Mouse (Mus musculus) frontal cortex, postnatal 14 days (tissue): ENCODE measurements at regions not wholly inside any gene's neighbourhood (a gene's known extent, or its start where the extent isn't known, plus 50 kb on each side); places are given as distances from the start of the nearest gene placed in this dataset.

Experiments used
- DNase-seq, 2 experiments: peaks; one replicate each; pipeline ENCODE4 v3.0.0; 2022; ENCODE audit warnings: low spot score in 2 of 2

GRCm38 (mm10) chr4:131014301-131015081, 70.3 kb downstream of the Matn1 start:
- DNase-seq, result no peak

- no peak for DNase-seq
Measured at GRCm38 (mm10) chr4:131015156-131015555, 71.0 kb downstream of the Matn1 start.

GRCm38 (mm10) chr4:131023601-131024000, 79.4 kb downstream of the Matn1 start:
- no peak for DNase-seq

GRCm38 (mm10) chr4:131036292-131036691, 92.1 kb downstream of the Matn1 start:
- no peak for DNase-seq

GRCm38 (mm10) chr4:131037179-131037578, 93.0 kb downstream of the Matn1 start:
- no peak for DNase-seq

- DNase-seq, result no peak
Measured at GRCm38 (mm10) chr4:131039686-131040085, 95.5 kb downstream of the Matn1 start.

GRCm38 (mm10) chr4:131041210-131041609, 97.0 kb downstream of the Matn1 start:
- no peak for DNase-seq

- DNase-seq, result no peak
Measured at GRCm38 (mm10) chr4:131046101-131046500, 101.9 kb downstream of the Matn1 start.

- DNase-seq, result peak; percentile 21 to 43
Measured at GRCm38 (mm10) chr4:131046969-131047650, 102.9 kb downstream of the Matn1 start.

GRCm38 (mm10) chr4:131056293-131056692, 112.1 kb downstream of the Matn1 start:
- no peak for DNase-seq

- no peak for DNase-seq
Measured at GRCm38 (mm10) chr4:131059572-131059971, 115.4 kb downstream of the Matn1 start.

GRCm38 (mm10) chr4:131060191-131060680, 116.1 kb downstream of the Matn1 start:
- no peak for DNase-seq

GRCm38 (mm10) chr4:131060706-131061105, 116.5 kb downstream of the Matn1 start:
- no peak for DNase-seq

GRCm38 (mm10) chr4:131062592-131062991, 118.4 kb downstream of the Matn1 start:
- DNase-seq, result no peak

GRCm38 (mm10) chr4:131066186-131066939, 122.2 kb downstream of the Matn1 start:
- no peak for DNase-seq

GRCm38 (mm10) chr4:131070566-131070965, 126.4 kb downstream of the Matn1 start:
- no peak for DNase-seq

GRCm38 (mm10) chr4:131072623-131073022, 128.4 kb downstream of the Matn1 start:
- DNase-seq, result no peak

- no peak for DNase-seq
Measured at GRCm38 (mm10) chr4:131073420-131073819, 129.2 kb downstream of the Matn1 start.

- DNase-seq, result no peak
Measured at GRCm38 (mm10) chr4:131075326-131075932, 131.2 kb downstream of the Matn1 start.

GRCm38 (mm10) chr4:131076628-131077027, 132.4 kb downstream of the Matn1 start:
- no peak for DNase-seq

- no peak for DNase-seq
Measured at GRCm38 (mm10) chr4:131080113-131080512, 135.9 kb downstream of the Matn1 start.

GRCm38 (mm10) chr4:131083405-131083804, 139.2 kb downstream of the Matn1 start:
- no peak for DNase-seq
